Mouse (Mus musculus) urinary bladder, adult 2 months (tissue): ENCODE data around the gene 9930111J21Rik2. TPM values are rescaled to one million over a fixed set of nuclear protein-coding genes. Genes with fewer than 3 reads are reported as not detected.
"Not testable (repeated sequence)": the region's sequence is repeated elsewhere in the genome, so short reads cannot be mapped to it uniquely, and the experiment has no call there.

Experiments used
- DNase-seq: peaks from one replicate; pipeline ENCODE4 v3.0.0; 2022; ENCODE audit warnings: low spot score
- polyA plus RNA-seq: library from polyadenylated mRNA; depleted of rRNA; stranded (reverse); fragments of >200 nt; gene quantifications from 2 replicates; pipeline ENCODE4 v1.2.3, GENCODE M21; 2012; rRNA removed

9930111J21Rik2 gene
- polyA plus RNA-seq = 5.9 and 7.8 TPM in 2 replicates

GRCm38 (mm10) chr11:49051093-49051891 lies at the start of gene 9930111J21Rik2:
Gene 9930111J21Rik2 (minus strand): TSS chr11:49051242.
- DNase-seq = not testable (repeated sequence)

DNA sequence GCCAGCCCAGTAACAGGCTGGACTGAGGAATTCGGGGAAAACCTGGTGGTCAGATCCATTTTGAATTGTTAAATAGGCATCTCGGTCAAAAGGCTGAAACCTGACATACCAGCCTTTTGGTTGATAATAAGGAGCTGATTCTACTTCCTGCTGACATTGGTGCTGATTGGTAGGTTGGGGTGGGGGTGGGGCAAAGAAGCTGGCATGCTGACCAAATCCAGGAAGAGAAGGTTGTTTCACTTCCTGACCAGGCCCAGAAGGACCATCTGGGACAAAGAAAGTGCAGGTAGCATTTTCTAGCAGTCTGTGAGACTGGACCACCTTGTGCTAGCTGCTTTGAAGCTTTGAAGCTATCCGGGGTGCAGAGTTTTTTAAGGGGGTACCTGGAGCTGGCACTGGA lies 49.4 kb upstream of the 9930111J21Rik2 start:
- DNase-seq = no peak

DNA sequence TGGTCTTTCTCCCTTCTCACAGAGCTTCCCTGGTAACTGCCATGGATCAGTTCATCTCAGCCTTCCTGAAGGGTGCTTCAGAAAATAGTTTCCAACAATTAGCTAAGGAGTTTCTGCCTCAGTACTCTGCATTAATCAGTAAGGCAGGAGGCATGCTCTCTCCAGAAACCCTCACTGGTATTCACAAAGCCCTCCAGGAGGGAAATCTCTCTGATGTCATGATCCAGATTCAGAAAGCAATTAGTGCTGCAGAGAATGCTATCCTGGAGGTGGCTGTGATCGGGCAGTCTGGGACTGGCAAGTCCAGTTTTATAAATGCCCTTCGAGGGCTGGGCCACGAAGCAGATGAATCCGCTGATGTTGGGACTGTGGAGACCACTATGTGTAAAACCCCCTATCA lies 44.3 kb upstream of the 9930111J21Rik2 start:
- no peak for DNase-seq

DNA sequence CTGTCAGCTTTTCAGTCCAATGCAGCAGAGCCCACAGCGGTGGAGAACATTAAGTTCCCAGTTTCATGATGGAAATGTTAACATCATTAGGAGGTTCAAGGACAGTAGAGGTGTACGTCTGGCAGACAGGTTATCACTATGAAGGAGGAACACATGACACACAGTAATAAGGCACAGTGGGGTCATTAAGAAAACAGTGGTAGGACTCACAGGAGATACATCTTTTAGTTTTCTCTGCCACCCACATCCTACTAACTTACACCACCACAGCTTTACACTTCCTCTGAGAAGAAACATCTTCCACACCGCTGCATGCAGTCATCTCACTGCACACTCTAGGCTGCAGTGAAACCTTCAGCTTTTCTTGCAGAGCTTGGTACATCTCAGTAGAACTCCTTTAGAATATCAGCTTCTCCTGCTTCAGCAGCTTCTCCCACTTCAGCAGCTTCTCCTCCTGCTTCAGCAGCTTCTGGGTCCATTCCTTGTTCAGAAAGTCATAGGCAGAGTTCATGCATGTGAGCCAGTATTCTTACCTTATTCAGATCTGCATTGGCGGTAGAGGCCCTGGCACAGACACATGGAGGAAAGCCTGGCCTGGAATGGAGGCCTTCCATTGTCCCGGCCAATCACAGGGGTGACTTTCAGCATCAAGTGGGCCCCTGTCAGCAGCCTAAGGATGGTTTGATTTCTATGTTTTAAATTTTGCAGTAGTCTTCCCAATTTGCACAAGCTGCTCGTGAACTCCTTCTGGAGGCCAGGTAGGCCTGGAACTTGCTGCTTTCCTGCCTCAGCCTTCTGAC lies 43.0 kb upstream of the 9930111J21Rik2 start:
- no peak for DNase-seq

GRCm38 (mm10) chr11:49092786-49093185 lies 41.7 kb upstream of the 9930111J21Rik2 start:
- DNase-seq = no peak

GRCm38 (mm10) chr11:49092053-49092586 lies 41.1 kb upstream of the 9930111J21Rik2 start:
- DNase-seq = no peak

DNA sequence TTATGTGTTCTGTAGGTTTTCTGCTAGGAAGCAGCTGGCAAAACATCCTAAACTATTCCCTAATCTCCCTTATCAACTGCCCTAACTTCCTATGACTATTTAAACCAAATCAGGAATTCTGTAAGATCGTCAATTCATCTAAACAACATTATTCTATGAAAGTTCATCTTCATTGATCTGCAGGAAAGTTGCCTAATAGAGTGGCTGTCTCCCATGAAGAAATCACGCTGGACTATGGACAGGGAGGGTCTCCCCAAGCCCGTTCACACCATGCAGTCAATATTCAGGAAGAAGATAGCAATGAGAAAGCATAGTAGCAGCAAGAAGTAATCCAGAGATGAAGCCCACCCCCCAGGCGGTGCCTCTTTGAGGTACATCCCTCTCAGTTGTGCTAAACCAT lies 40.1 kb upstream of the 9930111J21Rik2 start:
- no peak for DNase-seq

DNA sequence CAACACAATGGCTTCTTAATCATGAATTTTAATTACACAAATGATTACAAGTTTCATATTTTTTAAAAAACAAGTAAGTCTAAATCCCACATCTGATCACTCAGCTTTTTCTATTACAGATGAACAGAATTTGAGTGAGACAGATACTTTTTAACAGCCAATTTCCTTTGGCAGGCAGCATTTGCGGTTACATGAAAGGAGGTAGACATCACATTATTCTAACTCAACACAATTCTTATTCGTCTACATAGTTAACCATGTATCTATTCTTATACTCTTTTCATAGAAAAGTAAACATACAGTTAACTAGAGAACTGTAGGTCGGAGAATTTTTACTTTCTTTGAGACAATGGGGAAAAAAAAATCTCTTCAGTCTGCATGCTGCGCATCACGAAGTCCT lies 39.5 kb upstream of the 9930111J21Rik2 start:
- DNase-seq = no peak

- no peak for DNase-seq
Observed at GRCm38 (mm10) chr11:49089735-49090507, 38.9 kb upstream of the 9930111J21Rik2 start.

GRCm38 (mm10) chr11:49088990-49089652 lies 38.1 kb upstream of the 9930111J21Rik2 start:
- DNase-seq = no peak

DNA sequence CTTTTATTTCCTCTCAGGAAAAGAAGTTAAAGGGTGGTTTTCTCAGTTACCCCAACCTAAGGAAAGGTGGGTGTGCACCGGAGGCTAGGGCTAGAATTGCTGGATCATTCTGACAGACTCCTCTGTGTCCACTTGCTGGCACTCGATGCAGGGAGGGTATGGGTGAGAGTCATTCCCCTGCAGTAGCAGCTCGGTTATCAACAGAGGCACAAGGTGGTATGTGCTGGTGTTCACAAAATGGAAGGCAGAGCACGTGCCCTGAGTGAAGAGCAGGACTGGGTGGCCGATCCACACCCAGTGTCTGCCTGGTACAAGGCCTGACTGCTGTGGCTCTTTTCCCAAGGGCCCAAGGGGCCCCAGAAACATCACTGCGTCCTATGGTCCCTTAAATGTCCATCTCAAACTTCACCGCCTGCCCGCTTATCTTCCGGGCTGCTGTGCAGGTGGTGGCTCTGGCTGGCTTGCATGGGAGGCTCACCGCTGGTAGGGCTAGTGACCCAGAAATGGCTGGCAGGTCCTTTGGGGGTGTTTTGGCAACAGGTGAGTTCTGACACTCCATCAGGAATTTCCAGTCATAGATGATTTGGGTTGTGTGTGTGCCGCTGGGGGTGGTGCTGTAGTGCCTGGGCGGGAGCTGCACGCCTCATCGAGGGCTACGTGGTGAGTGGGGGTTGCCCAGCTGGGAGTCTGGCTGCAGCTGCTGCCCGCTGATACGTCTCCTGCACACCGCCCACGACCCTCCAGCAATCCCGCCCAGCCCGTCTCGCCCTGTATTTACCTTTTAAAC lies 37.0 kb upstream of the 9930111J21Rik2 start:
- no peak for DNase-seq

- no peak for DNase-seq
Observed at GRCm38 (mm10) chr11:49086858-49087361, 35.9 kb upstream of the 9930111J21Rik2 start.

GRCm38 (mm10) chr11:49084875-49085274 lies 33.8 kb upstream of the 9930111J21Rik2 start:
- DNase-seq = no peak

DNA sequence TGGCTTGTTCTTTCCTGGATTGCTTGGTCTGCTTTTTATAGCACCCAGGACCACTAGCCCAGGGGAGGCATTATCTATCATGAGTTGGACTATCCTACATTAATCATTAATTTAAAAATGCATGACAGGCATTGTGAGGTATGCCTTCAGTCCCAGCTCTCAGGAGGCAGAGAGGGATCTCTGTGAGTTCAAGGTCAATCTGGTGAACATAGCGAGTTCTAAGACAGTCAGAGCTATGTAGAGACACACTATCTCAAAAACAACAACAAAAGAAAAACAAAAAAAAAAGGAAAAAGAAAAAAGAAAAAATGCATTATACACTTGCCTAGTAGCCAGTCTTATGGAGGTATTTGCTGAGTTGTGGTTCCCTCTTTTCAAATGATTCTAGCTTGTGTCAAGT lies 33.3 kb upstream of the 9930111J21Rik2 start:
- no peak for DNase-seq

DNA sequence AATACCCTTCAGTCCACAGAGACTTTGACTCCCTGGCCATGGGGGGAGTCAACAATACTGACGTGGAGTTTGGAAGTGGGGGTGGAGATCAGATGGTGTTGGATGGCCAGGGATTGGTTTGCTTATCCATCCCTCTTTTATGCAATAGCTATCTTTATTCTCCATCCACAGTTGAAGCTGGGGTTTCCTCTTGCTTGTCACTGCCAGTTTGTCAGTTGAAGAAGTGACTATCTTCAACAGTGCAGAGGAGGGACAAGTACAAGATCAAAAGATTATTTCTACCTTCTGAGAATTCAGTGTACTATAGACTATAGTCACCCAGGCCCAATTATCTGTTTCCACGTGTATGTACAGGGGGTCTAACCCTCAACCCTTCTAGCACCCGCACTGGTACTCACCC lies 32.8 kb upstream of the 9930111J21Rik2 start:
- no peak for DNase-seq

DNA sequence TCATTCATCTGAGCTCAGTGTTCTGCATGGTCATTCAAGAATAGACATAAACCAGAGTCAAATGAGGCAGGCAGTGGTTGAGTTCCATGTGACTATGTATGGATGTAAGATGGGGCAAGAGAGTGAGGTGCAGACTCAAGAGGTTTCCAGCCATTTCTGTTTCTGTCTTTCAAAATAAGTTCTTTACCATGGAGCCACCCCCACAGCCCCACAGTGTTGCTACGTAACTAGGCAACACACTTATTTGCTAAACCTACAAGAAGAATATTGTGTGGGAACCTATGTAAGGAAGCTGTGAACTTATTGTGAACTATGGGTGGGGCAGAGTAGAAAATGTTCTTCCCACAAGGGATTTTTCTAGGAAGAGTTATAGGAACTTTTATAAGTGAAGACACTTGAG lies 32.1 kb upstream of the 9930111J21Rik2 start:
- no peak for DNase-seq

- DNase-seq = no peak
Observed at GRCm38 (mm10) chr11:49081886-49082285, 30.8 kb upstream of the 9930111J21Rik2 start.

DNA sequence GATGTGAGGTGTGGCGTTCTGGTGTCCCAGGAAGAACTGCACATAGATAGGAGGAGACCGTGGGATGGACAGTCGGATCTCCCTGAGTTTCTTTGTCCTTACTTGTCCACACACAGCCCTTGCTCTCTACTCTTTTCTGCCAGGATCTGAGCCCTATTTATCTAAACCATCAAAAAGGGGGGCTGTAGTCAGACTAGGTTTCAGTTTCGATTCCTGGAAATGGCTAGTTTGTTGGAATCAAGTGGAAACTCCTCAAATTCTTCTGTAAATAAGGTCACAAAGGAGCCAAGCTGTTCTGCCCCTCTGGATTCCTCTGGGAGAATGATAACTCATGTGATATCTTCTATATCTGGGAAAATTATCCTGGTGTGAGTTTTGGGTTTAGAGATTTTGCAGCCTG lies 30.3 kb upstream of the 9930111J21Rik2 start:
- no peak for DNase-seq

DNA sequence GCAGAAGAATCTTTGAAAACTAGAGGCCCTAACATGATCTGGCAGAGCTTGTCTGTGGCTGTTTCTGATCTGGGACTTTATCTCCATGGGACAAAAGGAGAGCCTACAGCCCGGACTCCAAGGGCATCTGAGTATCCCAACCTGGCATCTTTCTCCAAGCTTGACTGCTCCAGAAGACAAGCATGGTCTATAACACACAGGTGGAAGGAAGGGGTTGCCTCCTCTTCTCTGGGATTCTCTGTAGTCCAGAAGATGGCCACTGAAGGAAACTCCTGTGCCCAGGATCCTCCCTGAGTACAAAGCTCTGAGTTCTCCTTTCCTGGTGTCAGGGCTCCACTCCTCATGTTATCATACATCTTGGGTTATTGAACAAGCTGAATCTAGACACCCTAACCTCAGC lies 29.6 kb upstream of the 9930111J21Rik2 start:
- no peak for DNase-seq

- DNase-seq = no peak
Observed at GRCm38 (mm10) chr11:49078719-49079118, 27.7 kb upstream of the 9930111J21Rik2 start.
